Mouse (Mus musculus) midbrain, embryonic 16.5 days (tissue): ENCODE results near the gene Arsb. TPM values are rescaled to one million over a fixed set of nuclear protein-coding genes. Genes with fewer than 3 reads are reported as not detected.

ENCODE experiments used
- ATAC-seq: fragments of 200-750 bp; cut with Nextera tagmentation; 2 replicates; pipeline ENCODE4 v1.8.0; 2017; ENCODE audit warnings: moderate TSS enrichment
- H3K27ac ChIP-seq: fragments of 300-500 bp; sonication (generic); 2 replicates; pipeline ENCODE4 v1.5.1; 2014; ENCODE audit warnings: mild to moderate bottlenecking, low read length, mixed read lengths
- H3K27me3 ChIP-seq: fragments of 300-500 bp; sonication (generic); 2 replicates; pipeline ENCODE4 v1.6.1; 2014; ENCODE audit warnings: low read depth, low read length, mixed read lengths; ENCODE audit not compliant: control insufficient read depth, insufficient read depth
- H3K36me3 ChIP-seq: fragments of 300-500 bp; sonication (generic); 2 replicates; pipeline ENCODE4 v1.6.1; 2014; ENCODE audit warnings: mild to moderate bottlenecking, low read length, moderate library complexity, mixed read lengths; ENCODE audit not compliant: control insufficient read depth, insufficient read depth
- H3K4me1 ChIP-seq: fragments of 300-500 bp; sonication (generic); 2 replicates; pipeline ENCODE4 v1.6.1; 2014; ENCODE audit warnings: mild to moderate bottlenecking, low read length, mixed read lengths; ENCODE audit not compliant: control insufficient read depth, insufficient read depth
- H3K4me2 ChIP-seq: fragments of 300-500 bp; sonication (generic); 2 replicates; pipeline ENCODE4 v1.6.1; 2014; ENCODE audit warnings: mild to moderate bottlenecking, low read length, mixed read lengths
- H3K4me3 ChIP-seq: fragments of 300-500 bp; sonication (generic); 2 replicates; pipeline ENCODE4 v1.5.1; 2014; ENCODE audit warnings: low read depth, mild to moderate bottlenecking, low read length, moderate library complexity, mixed read lengths
- H3K9ac ChIP-seq: fragments of 300-500 bp; sonication (generic); 2 replicates; pipeline ENCODE4 v1.6.1; 2014; ENCODE audit warnings: low read depth, low read length, mixed read lengths
- H3K9me3 ChIP-seq: fragments of 300-500 bp; sonication (generic); replicated peaks from 2 replicates; pipeline ENCODE4 v1.6.1; 2014; ENCODE audit warnings: mild to moderate bottlenecking, low read length, mixed read lengths; ENCODE audit not compliant: control insufficient read depth, poor library complexity, severe bottlenecking
- WGBS: fragments of 180-500 bp; shearing (Covaris S2); extraction: QIAGEN DNeasy Blood & Tissue Kit; methylation state at CpG from one replicate; pipeline ENCODE4 v1.1.7; 2014; 5-methylcytosine and 5-hydroxymethylcytosine counted together
- polyA plus RNA-seq: library from polyadenylated mRNA; unstranded; fragments of >200 nt; fragmentation: Nextera tagmentation; extraction: Ambion mirVana; gene quantifications from 2 replicates; pipeline ENCODE4 v1.2.1, GENCODE M21; 2015

Gene Arsb
- polyA plus RNA-seq, 1 experiment from 2014 or later: 11.8 TPM

GRCm38 (mm10) chr13:93814676-93815075 is 43.2 kb downstream of the Arsb start:
- Histone ChIP-seq H3K4me2 (no peak overlapping the region), H3K27ac (no peak overlapping the region), H3K9ac (no peak overlapping the region), H3K4me3 (no peak overlapping the region), H3K27me3 (no peaks in the 10 kb centered on the region), H3K9me3 (no peaks in the 10 kb centered on the region), H3K4me1 (no peaks in the 10 kb centered on the region), H3K36me3 (no peaks in the 10 kb centered on the region)
- WGBS: 96% methylated on average over 12 of the region's 12 CpGs
- ATAC-seq: no peak

DNA sequence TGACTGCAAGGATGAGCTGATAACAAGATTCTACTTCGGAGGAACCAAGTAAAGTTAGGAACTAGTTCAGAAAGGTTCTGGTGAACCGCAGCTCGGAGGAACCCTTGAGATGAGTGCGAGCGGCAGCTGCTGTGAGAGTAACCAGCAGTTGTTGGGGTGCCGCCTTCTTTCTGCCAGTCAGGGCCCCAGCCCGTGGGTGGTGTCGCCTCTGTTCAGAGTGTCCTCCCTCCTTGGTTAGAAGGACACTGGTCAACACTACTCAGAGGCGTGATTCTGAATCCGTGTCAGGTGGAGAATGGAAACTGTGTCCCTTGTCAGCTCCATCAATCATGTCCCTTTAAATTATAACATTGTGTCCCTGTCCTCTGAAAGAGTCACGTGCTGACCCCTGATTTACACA is 43.7 kb downstream of the Arsb start:
- H3K27ac ChIP-seq: no peak overlapping the region
- no peak overlapping the region for H3K9ac ChIP-seq
- H3K4me2 ChIP-seq: no peak overlapping the region
- H3K36me3 ChIP-seq: no peaks in the 10 kb centered on the region
- WGBS: 89% methylated on average over 11 of the region's 11 CpGs
- H3K4me3 ChIP-seq: no peak overlapping the region
- H3K9me3 ChIP-seq: no peaks in the 10 kb centered on the region
- no peak for ATAC-seq
- H3K4me1 ChIP-seq: no peaks in the 10 kb centered on the region
- H3K27me3 ChIP-seq: no peaks in the 10 kb centered on the region

GRCm38 (mm10) chr13:93816127-93816526 is 44.7 kb downstream of the Arsb start:
- no peaks in the 10 kb centered on the region for H3K36me3 ChIP-seq
- ATAC-seq: no peak
- no peak overlapping the region for H3K9ac ChIP-seq
- no peak overlapping the region for H3K27ac ChIP-seq
- H3K4me1 ChIP-seq: no peaks in the 10 kb centered on the region
- no peak overlapping the region for H3K4me2 ChIP-seq
- no peak overlapping the region for H3K4me3 ChIP-seq
- no peaks in the 10 kb centered on the region for H3K27me3 ChIP-seq
- H3K9me3 ChIP-seq: no peaks in the 10 kb centered on the region
- 91% methylated on average over 2 of the region's 2 CpGs for WGBS

GRCm38 (mm10) chr13:93816688-93817331 is 45.4 kb downstream of the Arsb start:
- no peak overlapping the region for H3K4me3 ChIP-seq
- H3K27ac ChIP-seq: no peak overlapping the region
- H3K4me2 ChIP-seq: no peak overlapping the region
- no peak for ATAC-seq
- H3K27me3 ChIP-seq: no peaks in the 10 kb centered on the region
- no peak overlapping the region for H3K9ac ChIP-seq
- H3K4me1 ChIP-seq: no peaks in the 10 kb centered on the region
- no peaks in the 10 kb centered on the region for H3K36me3 ChIP-seq
- 37% methylated on average over 9 of the region's 9 CpGs for WGBS
- no peaks in the 10 kb centered on the region for H3K9me3 ChIP-seq

- Histone ChIP-seq H3K4me2 (no peak overlapping the region), H3K4me3 (no peak overlapping the region), H3K9me3 (no peaks in the 10 kb centered on the region), H3K36me3 (no peaks in the 10 kb centered on the region), H3K4me1 (no peaks in the 10 kb centered on the region), H3K9ac (no peak overlapping the region), H3K27me3 (no peaks in the 10 kb centered on the region), H3K27ac (no peak overlapping the region)
- ATAC-seq: no peak
- WGBS: 95% methylated on average over 4 of the region's 4 CpGs
Measured at GRCm38 (mm10) chr13:93820173-93820572, 48.7 kb downstream of the Arsb start.

DNA sequence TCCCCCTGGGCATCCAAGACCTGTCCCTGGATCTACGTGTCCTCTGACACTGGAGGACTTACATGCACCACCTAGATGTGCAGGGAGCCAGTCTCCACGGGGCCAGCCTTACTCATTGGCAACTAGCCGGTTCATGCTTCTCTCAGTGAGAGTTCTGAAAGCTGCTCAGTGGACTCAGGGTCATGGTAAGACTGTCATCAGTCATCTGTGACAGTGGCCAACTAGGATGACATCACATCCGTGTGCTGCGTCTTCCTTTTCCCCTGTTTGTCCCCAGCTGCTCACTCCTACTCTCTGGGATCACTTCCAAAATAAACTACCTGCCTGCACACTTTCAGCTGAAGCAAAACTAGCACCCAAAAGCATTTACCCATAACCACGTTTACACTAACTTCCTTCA is 50.6 kb downstream of the Arsb start:
- Histone ChIP-seq H3K4me1 (no peaks in the 10 kb centered on the region), H3K4me2 (no peak overlapping the region), H3K9me3 (no peaks in the 10 kb centered on the region), H3K36me3 (no peaks in the 10 kb centered on the region), H3K27me3 (no peaks in the 10 kb centered on the region), H3K4me3 (no peak overlapping the region), H3K9ac (no peak overlapping the region), H3K27ac (no peak overlapping the region)
- WGBS: 84% methylated on average over 6 of the region's 6 CpGs
- ATAC-seq: no peak

DNA sequence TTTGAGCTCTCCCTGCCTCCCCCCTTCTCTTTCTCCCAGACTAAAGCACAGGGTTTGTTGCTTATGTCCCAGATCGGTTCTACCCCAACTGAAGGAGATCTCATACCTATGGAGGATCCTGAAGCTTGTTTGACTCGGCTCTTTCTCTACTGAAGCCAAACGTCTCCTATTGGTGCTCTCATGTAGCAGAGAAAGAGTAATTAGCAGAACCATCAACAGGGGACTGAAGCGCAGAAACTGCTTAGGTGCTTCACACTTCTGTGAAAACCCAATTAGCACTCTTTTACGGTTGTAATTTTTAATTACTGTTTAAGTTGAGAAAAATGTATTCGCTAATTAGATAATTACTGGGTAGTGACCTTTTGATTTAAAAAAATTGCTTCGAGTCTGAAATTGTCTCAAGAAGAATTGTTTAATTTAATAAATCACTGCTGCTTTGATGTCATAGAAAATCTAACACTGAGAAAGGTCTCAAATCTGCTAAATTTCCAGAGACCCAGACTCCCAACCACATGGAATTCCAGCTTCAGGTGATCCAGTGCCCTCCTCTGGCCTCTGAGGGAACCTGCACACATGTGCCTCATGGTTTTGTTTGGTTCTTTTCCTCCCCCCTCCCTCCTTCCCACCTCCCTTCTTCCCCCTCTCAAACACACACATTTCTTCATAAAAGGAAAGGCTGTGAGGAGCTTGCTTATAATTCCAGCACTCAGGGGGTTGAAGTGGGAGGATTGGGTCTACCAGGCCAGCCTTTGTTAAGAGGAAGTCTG is 54.5 kb downstream of the Arsb start:
- Histone ChIP-seq H3K27me3 (no peaks in the 10 kb centered on the region), H3K9ac (no peak overlapping the region), H3K9me3 (no peaks in the 10 kb centered on the region), H3K4me2 (no peak overlapping the region), H3K4me3 (no peak overlapping the region), H3K27ac (no peak overlapping the region), H3K4me1 (no peaks in the 10 kb centered on the region), H3K36me3 (no peaks in the 10 kb centered on the region)
- ATAC-seq: no peak
- 83% methylated on average over 7 of the region's 7 CpGs for WGBS

DNA sequence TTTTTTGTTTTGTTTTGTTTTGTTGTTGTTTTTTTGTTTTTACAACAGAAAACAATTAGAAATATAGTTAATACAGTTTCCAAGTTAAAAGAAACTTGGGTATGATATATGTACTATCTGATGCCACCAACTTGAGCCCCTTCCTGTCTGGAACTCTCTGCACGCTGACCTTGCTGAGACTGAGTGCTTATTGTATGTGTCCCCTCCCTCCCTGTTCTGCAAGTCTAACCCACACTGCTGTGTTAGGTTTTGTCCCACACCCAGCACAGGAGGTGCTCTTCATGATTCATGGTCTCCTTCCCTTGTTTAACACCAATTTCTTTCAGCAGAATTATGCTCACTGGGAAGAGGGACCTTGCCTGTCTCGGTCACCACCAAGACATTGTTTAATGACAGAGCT is 56.3 kb downstream of the Arsb start:
- no peak overlapping the region for H3K9ac ChIP-seq
- H3K4me1 ChIP-seq: no peaks in the 10 kb centered on the region
- no peak overlapping the region for H3K4me2 ChIP-seq
- no peaks in the 10 kb centered on the region for H3K36me3 ChIP-seq
- H3K9me3 ChIP-seq: no peaks in the 10 kb centered on the region; the same call in 1 of the 2 replicates
- ATAC-seq: no peak
- H3K4me3 ChIP-seq: no peak overlapping the region
- H3K27ac ChIP-seq: no peak overlapping the region
- WGBS: 82% methylated on average over 2 of the region's 2 CpGs
- H3K27me3 ChIP-seq: no peaks in the 10 kb centered on the region

GRCm38 (mm10) chr13:93829565-93830293 is 58.3 kb downstream of the Arsb start:
- H3K36me3 ChIP-seq: no peaks in the 10 kb centered on the region
- no peak overlapping the region for H3K27ac ChIP-seq
- H3K4me1 ChIP-seq: no peaks in the 10 kb centered on the region
- H3K9ac ChIP-seq: no peak overlapping the region
- WGBS: 70% methylated on average over 2 of the region's 2 CpGs
- no peaks in the 10 kb centered on the region for H3K27me3 ChIP-seq
- no peaks in the 10 kb centered on the region; the same call in 1 of the 2 replicates for H3K9me3 ChIP-seq
- H3K4me3 ChIP-seq: no peak overlapping the region
- ATAC-seq: no peak
- H3K4me2 ChIP-seq: no peak overlapping the region
